Mouse (Mus musculus) liver, embryonic 15.5 days (tissue): ENCODE results near the gene Daam1. TPM values are rescaled to one million over a fixed set of nuclear protein-coding genes. Genes with fewer than 3 reads are reported as not detected.
A peak's percentile ranks its signal among the peaks of the same experiment; 100 is the strongest.

Experiments used
- ATAC-seq: fragments of 200-750 bp; cut with Nextera tagmentation; 2 replicates; pipeline ENCODE4 v1.8.0; 2017; ENCODE audit warnings: moderate number of reproducible peaks, mild to moderate bottlenecking, moderate library complexity; ENCODE audit not compliant: insufficient read depth
- H3K27ac ChIP-seq: fragments of 300-500 bp; sonication (generic); replicated peaks from 2 replicates; pipeline ENCODE4 v1.5.1; 2015; ENCODE audit warnings: mild to moderate bottlenecking, inconsistent platforms
- H3K27me3 ChIP-seq: fragments of 300-500 bp; sonication (generic); 2 replicates; pipeline ENCODE4 v1.6.1; 2015; ENCODE audit warnings: mild to moderate bottlenecking, inconsistent platforms
- H3K36me3 ChIP-seq: fragments of 300-500 bp; sonication (generic); replicated peaks from 2 replicates; pipeline ENCODE4 v1.6.1; 2015; ENCODE audit warnings: moderate library complexity, mild to moderate bottlenecking, inconsistent platforms
- H3K4me1 ChIP-seq: fragments of 300-500 bp; sonication (generic); replicated peaks from 2 replicates; pipeline ENCODE4 v1.6.1; 2015; ENCODE audit warnings: inconsistent platforms
- H3K4me2 ChIP-seq: fragments of 300-500 bp; sonication (generic); 2 replicates; pipeline ENCODE4 v1.6.1; 2015; ENCODE audit warnings: moderate library complexity, mild to moderate bottlenecking, inconsistent platforms
- H3K4me3 ChIP-seq: fragments of 300-500 bp; sonication (generic); replicated peaks from 2 replicates; pipeline ENCODE4 v1.5.1; 2015; ENCODE audit warnings: mild to moderate bottlenecking, inconsistent platforms
- H3K9ac ChIP-seq: fragments of 300-500 bp; sonication (generic); 2 replicates; pipeline ENCODE4 v1.6.1; 2015; ENCODE audit warnings: moderate library complexity, mild to moderate bottlenecking, inconsistent platforms
- H3K9me3 ChIP-seq: fragments of 300-500 bp; sonication (generic); replicated peaks from 2 replicates; pipeline ENCODE4 v1.6.1; 2016; ENCODE audit warnings: inconsistent platforms
- WGBS: fragments of 180-500 bp; shearing (Covaris S2); methylation state at CpG from one replicate; pipeline ENCODE4 v1.1.7; 2015; ENCODE audit warnings: mixed read lengths; ENCODE audit not compliant: insufficient replicate concordance; 5-methylcytosine and 5-hydroxymethylcytosine counted together
- polyA plus RNA-seq: library from polyadenylated mRNA; unstranded; fragments of >200 nt; fragmentation: Nextera tagmentation; extraction: Ambion mirVana; gene quantifications from 2 replicates; pipeline ENCODE4 v1.2.1, GENCODE M21; 2015

Gene Daam1
- polyA plus RNA-seq, 1 experiment from 2014 or later: 8.8 TPM

DNA sequence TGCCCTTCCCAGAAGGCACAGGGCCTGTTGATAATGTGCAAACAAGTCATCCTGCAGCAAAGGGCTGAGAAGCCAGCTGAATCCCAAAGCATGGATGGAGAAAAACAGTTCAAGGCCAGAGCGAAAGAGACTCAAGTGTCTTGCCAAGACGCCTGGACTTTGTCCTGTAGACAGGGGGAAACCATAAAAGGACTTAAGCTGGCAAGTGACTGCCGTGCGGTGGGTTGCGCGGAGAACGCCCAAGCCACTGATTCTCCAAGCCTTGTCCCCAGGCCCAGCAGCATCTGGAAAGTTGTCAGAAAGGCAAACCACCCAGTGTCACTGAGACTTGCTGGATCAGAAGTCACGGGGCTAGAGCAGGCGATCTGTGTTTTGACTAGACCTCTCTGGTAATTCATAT is 22.2 kb upstream of the Daam1 start:
- no peak overlapping the region for H3K4me3 ChIP-seq
- no peak for ATAC-seq
- no peak overlapping the region for H3K9ac ChIP-seq
- H3K27ac ChIP-seq: no peak overlapping the region
- 87% methylated on average over 9 of the region's 9 CpGs for WGBS
- no peaks in the 10 kb centered on the region for H3K27me3 ChIP-seq
- H3K9me3 ChIP-seq: no peaks in the 10 kb centered on the region
- H3K4me1 ChIP-seq: no peaks in the 10 kb centered on the region
- no peak overlapping the region for H3K4me2 ChIP-seq
- H3K36me3 ChIP-seq: no peaks in the 10 kb centered on the region

DNA sequence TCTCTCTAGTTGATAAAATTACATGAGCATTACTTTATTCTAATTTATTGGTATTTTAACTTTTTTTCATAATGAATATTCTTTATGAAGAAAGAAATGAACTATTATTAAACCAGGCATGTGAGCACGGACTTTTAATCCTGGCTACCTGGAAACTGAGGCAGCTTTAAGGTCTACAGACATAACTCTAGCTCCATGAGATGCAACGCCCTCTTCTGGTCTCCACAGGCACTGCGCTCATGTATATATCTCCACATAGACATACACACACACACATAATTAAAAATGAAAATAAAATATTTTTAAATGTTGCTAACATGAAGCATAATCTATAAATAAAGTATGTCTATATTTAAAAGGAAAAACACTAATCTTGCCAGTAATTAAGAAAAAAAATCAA is 21.3 kb upstream of the Daam1 start:
- Histone ChIP-seq H3K36me3 (no peaks in the 10 kb centered on the region), H3K4me1 (no peaks in the 10 kb centered on the region), H3K9me3 (no peaks in the 10 kb centered on the region), H3K9ac (no peak overlapping the region), H3K4me3 (no peak overlapping the region), H3K4me2 (no peak overlapping the region), H3K27ac (no peak overlapping the region), H3K27me3 (no peaks in the 10 kb centered on the region)
- WGBS: 70% methylated on average over 3 of the region's 3 CpGs
- ATAC-seq: no peak

DNA sequence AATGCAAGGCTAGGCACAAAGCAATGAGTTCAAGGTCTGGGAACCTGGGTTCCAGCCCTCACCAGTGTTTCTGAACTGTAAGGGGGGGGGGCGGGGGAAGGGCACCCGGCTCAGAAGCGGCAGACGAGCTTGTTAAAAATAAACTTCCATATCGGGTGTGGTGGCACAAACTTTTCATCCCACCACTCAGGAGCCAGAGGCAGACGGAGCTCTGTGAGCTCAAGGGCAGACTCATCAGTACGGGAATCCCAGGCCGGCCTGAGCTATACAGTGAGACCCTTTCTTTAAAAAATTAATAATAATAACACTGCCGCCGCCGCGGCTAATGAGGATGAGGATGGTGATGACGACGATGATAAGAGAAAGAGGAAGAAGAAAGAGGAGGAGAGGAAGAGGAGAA is 18.3 kb upstream of the Daam1 start:
- H3K4me3 ChIP-seq: no peak overlapping the region
- H3K36me3 ChIP-seq: no peaks in the 10 kb centered on the region
- H3K4me2 ChIP-seq: no peak overlapping the region
- peaks cover 7% of the 10 kb centered on the region; the same call in 1 of the 2 replicates for H3K27me3 ChIP-seq
- H3K9me3 ChIP-seq: no peaks in the 10 kb centered on the region
- H3K4me1 ChIP-seq: no peaks in the 10 kb centered on the region
- no peak overlapping the region for H3K27ac ChIP-seq
- 66% methylated on average over 14 of the region's 14 CpGs for WGBS
- ATAC-seq: no peak
- no peak overlapping the region for H3K9ac ChIP-seq

DNA sequence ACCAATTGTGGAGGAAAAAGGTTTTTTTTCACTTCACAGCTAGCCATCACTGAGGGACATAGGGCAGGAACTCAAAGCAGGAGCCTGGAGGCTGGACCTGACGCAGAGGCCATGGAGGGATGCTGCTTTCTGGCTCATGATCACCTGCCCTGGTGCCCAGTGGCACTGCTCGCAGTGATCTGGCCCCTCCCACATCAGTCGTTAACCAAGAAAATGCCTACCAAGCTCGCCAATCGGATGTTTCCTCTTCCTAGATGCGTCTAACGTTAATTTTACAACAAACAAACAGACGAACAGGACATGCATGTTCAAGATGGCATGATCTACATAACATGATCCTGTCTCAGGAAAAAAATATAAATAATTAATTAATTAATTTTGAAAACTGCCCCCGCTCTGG is 17.6 kb upstream of the Daam1 start:
- Histone ChIP-seq H3K27ac (no peak overlapping the region), H3K36me3 (no peaks in the 10 kb centered on the region), H3K4me1 (no peaks in the 10 kb centered on the region), H3K4me2 (no peak overlapping the region), H3K4me3 (no peak overlapping the region), H3K9me3 (no peaks in the 10 kb centered on the region), H3K27me3 (peaks cover 7% of the 10 kb centered on the region; the same call in 1 of the 2 replicates), H3K9ac (no peak overlapping the region)
- 67% methylated on average over 9 of the region's 9 CpGs for WGBS
- no peak for ATAC-seq

DNA sequence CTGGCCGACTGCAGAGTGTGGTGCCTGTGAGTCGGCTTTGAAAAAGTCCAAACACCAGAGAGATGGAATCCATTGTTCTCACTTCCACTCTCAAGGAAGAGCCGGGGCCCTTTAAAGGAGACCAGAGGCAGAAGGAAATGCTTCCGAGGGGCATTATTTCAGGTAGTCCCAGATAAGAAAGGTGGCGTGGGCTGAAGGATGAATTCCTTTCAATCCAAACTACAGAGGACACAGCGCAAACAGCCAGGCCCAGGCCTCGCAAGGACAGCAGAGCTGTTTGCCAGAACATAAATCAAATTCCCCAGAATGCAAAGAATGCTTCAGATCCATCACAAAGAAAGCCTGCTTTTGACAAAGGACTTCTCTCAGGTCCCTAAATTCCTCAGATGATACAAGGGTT is 17.1 kb upstream of the Daam1 start:
- no peak for ATAC-seq
- peaks cover 7% of the 10 kb centered on the region; the same call in 1 of the 2 replicates for H3K27me3 ChIP-seq
- no peak overlapping the region for H3K4me2 ChIP-seq
- 50% methylated on average over 7 of the region's 7 CpGs for WGBS
- H3K9me3 ChIP-seq: no peaks in the 10 kb centered on the region
- no peak overlapping the region for H3K27ac ChIP-seq
- no peaks in the 10 kb centered on the region for H3K36me3 ChIP-seq
- H3K4me1 ChIP-seq: no peaks in the 10 kb centered on the region
- no peak overlapping the region for H3K4me3 ChIP-seq
- no peak overlapping the region for H3K9ac ChIP-seq

DNA sequence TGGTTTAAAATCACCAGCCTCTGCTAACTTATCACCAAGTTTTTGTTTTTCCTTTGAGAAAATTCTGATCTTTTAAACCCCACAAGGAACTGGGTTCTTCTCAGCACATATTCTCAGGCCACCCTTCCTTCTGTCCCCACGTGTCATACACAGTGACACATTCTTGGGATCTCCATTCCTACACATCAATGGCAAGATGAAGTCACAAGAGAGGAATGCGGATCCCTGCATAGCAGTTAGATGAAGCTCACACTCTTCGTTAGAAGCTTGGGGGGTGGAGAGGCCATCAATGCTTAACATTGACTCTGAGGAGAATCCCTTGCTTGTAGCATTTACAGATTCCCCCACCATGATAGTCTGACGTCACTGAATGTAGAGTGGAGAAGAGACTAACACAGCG is 10.8 kb upstream of the Daam1 start:
- ATAC-seq: no peak
- Histone ChIP-seq H3K27me3 (peaks cover 7% of the 10 kb centered on the region; the same call in 1 of the 2 replicates), H3K4me3 (no peak overlapping the region), H3K9me3 (no peaks in the 10 kb centered on the region), H3K36me3 (no peaks in the 10 kb centered on the region), H3K27ac (no peak overlapping the region), H3K4me2 (no peak overlapping the region), H3K9ac (no peak overlapping the region), H3K4me1 (peaks cover 6% of the 10 kb centered on the region)
- WGBS: 63% methylated on average over 5 of the region's 5 CpGs

DNA sequence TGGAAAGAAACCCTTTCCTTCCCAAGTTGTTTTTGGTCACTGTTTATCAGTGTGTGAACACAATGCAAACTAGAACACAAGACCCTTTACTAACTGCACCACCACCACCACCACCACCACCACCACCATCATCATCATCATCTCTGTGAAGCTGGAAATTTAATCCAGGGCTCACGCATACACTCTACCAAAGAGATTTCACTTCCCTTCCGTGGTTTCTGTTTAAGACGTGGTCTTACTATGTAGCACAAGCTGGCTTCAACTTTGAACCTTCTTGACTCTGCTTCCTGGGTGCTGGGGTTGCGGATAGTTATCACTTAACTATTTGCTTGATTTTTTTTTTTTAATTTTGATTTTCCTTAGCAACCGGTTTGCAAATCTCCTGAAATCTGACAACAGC is 9.6 kb upstream of the Daam1 start:
- no peak overlapping the region for H3K4me3 ChIP-seq
- no peaks in the 10 kb centered on the region for H3K36me3 ChIP-seq
- no peak overlapping the region for H3K4me2 ChIP-seq
- H3K9me3 ChIP-seq: no peaks in the 10 kb centered on the region
- no peak for ATAC-seq
- 57% methylated on average over 5 of the region's 5 CpGs for WGBS
- peaks cover 6% of the 10 kb centered on the region; the same call in 1 of the 2 replicates for H3K27me3 ChIP-seq
- H3K9ac ChIP-seq: no peak overlapping the region
- no peak overlapping the region for H3K27ac ChIP-seq
- peaks cover 6% of the 10 kb centered on the region for H3K4me1 ChIP-seq

DNA sequence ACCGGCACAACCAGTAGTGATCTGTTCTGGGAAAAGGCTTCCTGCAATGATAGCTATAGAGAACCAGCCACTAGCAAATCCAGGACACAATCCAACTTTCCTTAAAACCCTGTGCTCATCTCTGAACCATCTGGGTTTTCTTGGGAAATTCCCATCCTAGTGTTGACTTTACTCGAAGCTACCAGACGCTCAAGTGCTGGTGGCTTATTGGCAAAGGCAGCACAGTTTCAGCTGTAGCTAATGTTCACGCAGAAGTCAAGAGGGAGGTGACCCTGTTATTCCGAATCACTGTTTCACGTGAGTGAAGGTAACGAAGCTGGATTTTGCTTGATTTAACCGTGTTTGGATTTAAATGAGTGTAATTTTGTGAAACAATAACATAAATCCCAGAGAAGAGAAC is 9.1 kb upstream of the Daam1 start:
- H3K4me3 ChIP-seq: no peak overlapping the region
- ATAC-seq: no peak
- no peak overlapping the region for H3K27ac ChIP-seq
- no peak overlapping the region for H3K4me2 ChIP-seq
- H3K9me3 ChIP-seq: no peaks in the 10 kb centered on the region
- H3K9ac ChIP-seq: no peak overlapping the region
- no peaks in the 10 kb centered on the region for H3K36me3 ChIP-seq
- H3K4me1 ChIP-seq: peaks cover 6% of the 10 kb centered on the region
- 0 out of 2 replicates have a peak, but pooled peaks cover 1% of the 10 kb centered on the region for H3K27me3 ChIP-seq
- WGBS: 69% methylated on average over 8 of the region's 8 CpGs

DNA sequence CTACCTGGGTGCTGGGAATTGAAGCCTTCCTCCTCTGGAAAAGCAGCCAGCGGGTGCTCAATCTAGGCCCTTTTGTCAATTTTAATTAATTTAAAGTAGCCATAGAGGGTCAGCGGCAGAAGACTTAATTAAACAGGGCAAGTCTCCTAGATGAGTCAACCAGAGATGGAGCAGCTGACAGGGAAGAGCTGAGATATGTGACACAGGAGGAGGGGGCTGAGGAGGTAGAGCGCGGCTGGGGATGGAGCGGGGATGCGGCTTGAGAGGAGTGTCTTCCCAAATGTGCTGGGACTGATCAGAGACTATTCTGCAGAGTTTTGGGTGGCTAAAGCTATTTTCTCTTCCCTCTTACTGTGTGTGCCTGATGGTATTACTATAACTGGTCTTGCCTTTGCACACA is 6.0 kb upstream of the Daam1 start:
- Histone ChIP-seq H3K9ac (no peak overlapping the region), H3K27ac (no peak overlapping the region), H3K4me1 (peaks cover 16% of the 10 kb centered on the region), H3K4me2 (no peak overlapping the region), H3K4me3 (no peak overlapping the region), H3K36me3 (no peaks in the 10 kb centered on the region), H3K27me3 (0 out of 2 replicates have a peak, but pooled peaks cover 6% of the 10 kb centered on the region), H3K9me3 (no peaks in the 10 kb centered on the region)
- WGBS: 78% methylated on average over 6 of the region's 6 CpGs
- no peak for ATAC-seq

DNA sequence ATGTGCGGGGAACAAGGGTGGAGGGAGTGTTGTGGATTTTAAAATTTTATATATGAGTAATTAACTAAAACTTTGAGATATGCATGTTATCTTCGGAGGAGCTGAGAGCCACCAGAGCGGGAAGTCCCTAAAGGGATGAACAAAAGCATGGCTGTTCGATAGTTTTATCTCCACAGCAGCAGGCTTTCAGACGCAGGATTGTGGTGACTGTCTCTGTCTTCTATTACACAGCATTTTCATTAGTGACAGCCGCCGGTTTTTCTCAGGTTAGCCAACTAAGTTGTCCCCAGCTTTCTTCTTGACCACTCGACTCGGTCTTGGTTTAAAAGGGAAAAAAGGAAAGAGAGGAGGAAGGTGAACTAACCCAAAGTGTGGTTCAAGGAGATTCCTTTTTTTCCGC is 739 bp upstream of the Daam1 start:
- Histone ChIP-seq H3K4me3 (peak overlapping the region; percentile 90), H3K9me3 (no peaks in the 10 kb centered on the region), H3K9ac (peak overlapping the region; percentile 82), H3K27ac (peak overlapping the region; percentile 97), H3K27me3 (0 out of 2 replicates have a peak, but pooled peaks cover 6% of the 10 kb centered on the region), H3K4me2 (peak overlapping the region; percentile 95), H3K4me1 (peaks cover 50% of the 10 kb centered on the region), H3K36me3 (no peaks in the 10 kb centered on the region)
- ATAC-seq: no peak
- 5% methylated on average over 10 of the region's 10 CpGs for WGBS

DNA sequence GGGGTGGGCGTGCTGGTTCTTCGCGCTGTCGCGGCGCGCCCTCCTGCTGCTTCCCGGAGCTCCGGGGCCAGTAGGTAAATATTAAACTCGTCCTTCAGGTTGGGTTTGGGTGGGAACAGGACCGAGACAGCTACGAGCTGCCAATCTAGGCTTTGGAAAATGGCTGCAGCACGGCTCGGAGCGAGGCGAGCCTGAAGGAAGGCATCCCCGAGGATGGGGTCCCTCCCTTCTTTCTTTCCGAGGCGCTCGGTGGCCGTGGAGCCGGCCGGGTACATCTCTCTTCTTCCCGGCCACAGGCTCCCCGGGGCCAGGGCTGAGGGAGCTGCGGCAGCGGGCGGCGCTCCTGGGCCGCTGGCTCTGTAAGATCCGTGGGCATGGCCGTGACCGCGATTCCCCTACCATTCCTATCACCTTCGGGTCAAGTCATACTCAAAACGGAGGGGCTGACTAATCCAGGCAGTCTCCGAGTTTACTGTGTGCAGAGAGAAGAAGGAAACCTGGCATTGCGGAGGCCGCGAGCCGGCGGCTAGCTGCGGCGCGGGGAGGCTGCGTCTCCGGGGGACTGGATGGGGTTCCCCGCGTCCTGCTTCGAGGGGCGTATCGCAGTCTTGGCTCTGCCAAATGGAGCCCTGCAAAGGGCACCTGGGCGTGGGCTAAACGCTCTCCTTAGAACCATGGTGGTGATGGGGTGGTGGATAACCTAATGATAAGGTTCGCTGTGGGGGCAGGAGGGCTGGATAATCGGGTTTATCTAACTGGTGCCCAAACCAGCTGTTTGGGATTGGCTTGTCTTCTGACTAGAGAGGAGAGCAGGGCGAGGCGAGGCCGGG is 595 bp downstream of the Daam1 start:
- H3K27me3 ChIP-seq: 0 out of 2 replicates have a peak, but pooled peaks cover 6% of the 10 kb centered on the region
- under 1% methylated on average over 59 of the region's 59 CpGs for WGBS
- H3K9ac ChIP-seq: peak overlapping the region; percentile 85
- no peaks in the 10 kb centered on the region for H3K9me3 ChIP-seq
- peak; percentile 56 for ATAC-seq
- peak overlapping the region; percentile 95 for H3K4me2 ChIP-seq
- peak overlapping the region; percentile 90 for H3K4me3 ChIP-seq
- H3K36me3 ChIP-seq: no peaks in the 10 kb centered on the region
- H3K4me1 ChIP-seq: peaks cover 62% of the 10 kb centered on the region
- H3K27ac ChIP-seq: peak overlapping the region; percentile 97
